Mouse (Mus musculus): ENCODE data around the gene Cgn. TPM values are rescaled to one million over a fixed set of nuclear protein-coding genes. Genes with fewer than 3 reads are reported as not detected.
"Not testable (repeated sequence)": the region's sequence is repeated elsewhere in the genome, so short reads cannot be mapped to it uniquely, and the experiment has no call there.

The Cgn gene
- polyA plus RNA-seq, 1 experiment from 2014 or later: 14.2 TPM

DNA sequence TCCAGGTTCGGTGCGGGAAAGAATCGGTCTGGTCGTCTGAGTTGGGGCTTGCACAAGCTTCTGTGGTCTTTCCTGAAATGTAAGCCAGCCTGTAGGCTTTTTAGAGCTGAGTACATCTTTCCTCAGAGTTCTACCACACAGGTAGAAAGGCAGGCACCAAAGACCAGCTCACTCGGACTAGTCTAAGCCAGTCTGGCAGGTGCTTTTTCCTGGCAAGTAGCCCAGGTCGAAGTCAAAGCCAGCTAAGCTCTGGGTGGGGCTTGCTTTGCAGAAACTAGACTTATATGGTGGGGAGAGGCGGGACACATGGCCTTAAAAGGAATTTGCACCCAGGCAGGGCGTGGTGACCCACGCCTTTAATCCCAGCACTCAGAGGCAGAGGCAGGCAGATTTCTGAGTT, 27.9 kb downstream of the Cgn start:
- H3K9me3 ChIP-seq (ENCODE audit: control insufficient read depth, low read length); H3K27ac ChIP-seq (ENCODE audit: low read depth, low read length); H3K27me3 ChIP-seq (ENCODE audit: control insufficient read depth, insufficient read depth, low read length); H3K4me1 ChIP-seq (ENCODE audit: control insufficient read depth, insufficient read depth, low read length); H3K36me3 ChIP-seq (ENCODE audit: control insufficient read depth, insufficient read depth, low read length); H3K9ac ChIP-seq (ENCODE audit: low read depth, low read length); H3K4me2 ChIP-seq (replicated peaks; ENCODE audit: low read depth, low read length); H3K4me3 ChIP-seq (ENCODE audit: low read length): not testable (repeated sequence)
- ATAC-seq (ENCODE audit: low FRiP score, low TSS enrichment): peak; percentile 50; the same call in 1 of the 2 replicates
- 51% methylated on average over 4 of the region's 9 CpGs for WGBS

DNA sequence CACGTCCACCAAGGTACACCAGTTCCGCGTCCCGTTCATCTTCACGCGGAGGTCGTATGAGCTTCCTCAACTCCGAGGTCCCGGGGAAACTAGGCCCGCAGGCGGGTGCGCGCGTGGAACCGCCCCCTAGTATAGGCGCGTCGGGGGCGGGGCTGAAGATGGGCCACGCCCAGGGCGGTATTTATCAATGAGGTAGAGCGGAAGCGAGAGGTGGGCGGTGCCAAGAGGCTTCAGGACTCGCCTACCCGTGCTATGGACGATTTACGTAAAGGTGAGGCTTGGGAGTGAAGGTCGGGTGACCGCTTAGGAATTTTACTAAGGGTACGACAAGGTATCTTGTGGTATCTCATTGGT, 28.3 kb downstream of the Cgn start:
- H3K27ac ChIP-seq (ENCODE audit: low read depth, low read length); H3K4me1 ChIP-seq (ENCODE audit: control insufficient read depth, insufficient read depth, low read length); H3K9me3 ChIP-seq (ENCODE audit: control insufficient read depth, low read length); H3K9ac ChIP-seq (ENCODE audit: low read depth, low read length); H3K36me3 ChIP-seq (ENCODE audit: control insufficient read depth, insufficient read depth, low read length); H3K27me3 ChIP-seq (ENCODE audit: control insufficient read depth, insufficient read depth, low read length); H3K4me2 ChIP-seq (replicated peaks; ENCODE audit: low read depth, low read length): not testable (repeated sequence)
- peak; percentile 93 for ATAC-seq (ENCODE audit: low FRiP score, low TSS enrichment)
- 0% methylated on average over 13 of the region's 31 CpGs for WGBS
- H3K4me3 ChIP-seq (ENCODE audit: low read length): peak overlapping the region; percentile 22; the same call in 1 of the 2 replicates

DNA sequence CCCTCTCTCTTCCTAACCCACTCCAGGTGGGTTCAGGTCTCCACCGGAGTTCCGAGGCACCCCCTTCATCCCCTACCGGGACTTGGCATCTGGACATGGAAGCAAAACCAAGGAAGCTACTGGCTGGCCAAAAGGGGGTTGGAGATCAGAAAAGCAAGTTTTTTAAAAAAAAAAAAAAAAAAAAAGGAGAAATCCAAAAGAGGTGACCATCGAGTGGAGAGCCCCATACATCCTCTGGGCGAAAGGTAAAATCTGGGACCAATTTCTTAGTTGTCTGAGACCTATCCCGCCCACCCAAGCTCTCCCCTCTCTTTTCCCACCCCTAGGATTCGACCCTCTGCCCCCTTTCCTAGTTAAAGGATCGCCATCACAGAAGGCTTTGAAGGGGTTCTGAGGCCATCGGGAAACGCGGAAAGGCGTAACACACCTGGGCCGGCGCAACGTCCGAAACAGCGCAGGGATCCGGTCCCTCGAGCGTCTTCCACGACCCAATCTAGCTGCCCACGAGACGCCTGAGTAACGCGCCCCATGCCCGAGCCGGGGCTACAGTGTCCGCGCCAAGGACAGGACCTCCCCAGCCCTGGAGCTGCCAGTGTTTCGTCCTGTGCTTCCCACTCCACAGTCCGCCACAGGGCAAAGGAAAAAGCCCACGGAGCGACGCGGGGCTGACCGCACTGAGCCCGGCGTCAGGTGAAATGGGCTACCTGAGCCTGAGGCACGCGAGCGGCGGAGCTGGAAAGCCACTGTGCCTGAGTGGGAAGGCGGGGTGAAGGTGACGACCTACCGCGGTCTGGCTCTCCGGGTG, 28.8 kb downstream of the Cgn start:
- not testable (repeated sequence) for H3K36me3 ChIP-seq (ENCODE audit: control insufficient read depth, insufficient read depth, low read length); H3K27ac ChIP-seq (ENCODE audit: low read depth, low read length); H3K4me1 ChIP-seq (ENCODE audit: control insufficient read depth, insufficient read depth, low read length); H3K9me3 ChIP-seq (ENCODE audit: control insufficient read depth, low read length); H3K27me3 ChIP-seq (ENCODE audit: control insufficient read depth, insufficient read depth, low read length)
- 4% methylated on average over 23 of the region's 47 CpGs for WGBS
- peak; percentile 56 for ATAC-seq (ENCODE audit: low FRiP score, low TSS enrichment)
- Histone ChIP-seq H3K4me3 (ENCODE audit: low read length) (peak overlapping the region; percentile 42), H3K9ac (ENCODE audit: low read depth, low read length) (peak overlapping the region; percentile 51; the same call in 1 of the 2 replicates), H3K4me2 (replicated peaks; ENCODE audit: low read depth, low read length) (peak overlapping the region; percentile 57)

DNA sequence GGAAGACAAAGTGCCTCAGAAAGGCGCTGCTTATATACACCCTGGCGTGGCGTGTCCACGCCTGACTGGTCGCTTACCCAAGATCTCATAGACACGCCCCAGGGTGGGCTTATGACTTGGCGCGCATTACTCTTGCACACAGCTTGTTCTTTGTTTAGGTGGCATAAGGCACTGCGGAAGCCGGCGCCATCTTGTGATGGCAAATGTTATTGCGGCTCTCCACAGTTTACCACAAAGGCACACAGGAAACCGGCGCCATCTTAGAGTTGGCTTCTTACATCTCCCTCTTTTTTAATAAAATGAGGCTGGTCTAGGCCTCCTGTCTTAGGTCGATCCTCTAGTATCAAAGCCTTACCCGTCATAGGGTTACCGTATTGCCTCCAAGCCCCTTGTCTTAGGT, 40.6 kb downstream of the Cgn start:
- H3K27me3 ChIP-seq (ENCODE audit: control insufficient read depth, insufficient read depth, low read length): no peaks in the 10 kb centered on the region
- H3K27ac ChIP-seq (ENCODE audit: low read depth, low read length): no peak overlapping the region
- H3K4me2 ChIP-seq (replicated peaks; ENCODE audit: low read depth, low read length): no peak overlapping the region
- no peak overlapping the region for H3K9ac ChIP-seq (ENCODE audit: low read depth, low read length)
- no peaks in the 10 kb centered on the region for H3K36me3 ChIP-seq (ENCODE audit: control insufficient read depth, insufficient read depth, low read length)
- WGBS: 95% methylated on average over 17 of the region's 17 CpGs
- no peaks in the 10 kb centered on the region for H3K4me1 ChIP-seq (ENCODE audit: control insufficient read depth, insufficient read depth, low read length)
- no peak overlapping the region for H3K4me3 ChIP-seq (ENCODE audit: low read length)
- ATAC-seq (ENCODE audit: low FRiP score, low TSS enrichment): no peak
- peaks cover 4% of the 10 kb centered on the region; the same call in 1 of the 2 replicates for H3K9me3 ChIP-seq (ENCODE audit: control insufficient read depth, low read length)

DNA sequence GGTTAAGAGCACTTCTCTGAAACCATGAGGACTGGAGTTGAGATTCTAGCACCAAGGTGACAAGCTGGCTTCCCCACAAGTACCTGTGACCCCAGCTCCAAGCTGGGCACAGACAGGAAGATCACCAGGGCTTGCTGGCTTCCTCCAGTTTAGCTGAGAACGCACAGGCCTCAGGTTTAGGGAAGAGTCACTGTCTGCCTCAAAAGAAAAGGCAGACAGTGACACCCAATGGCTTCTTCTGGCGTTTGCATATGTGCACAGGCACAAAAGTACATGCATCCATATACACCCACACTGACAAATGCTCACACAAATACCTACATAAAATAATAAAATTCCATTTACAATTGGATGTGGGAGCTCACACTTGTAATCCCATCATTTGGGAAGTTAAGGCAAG, 62.7 kb downstream of the Cgn start:
- H3K4me1 ChIP-seq (ENCODE audit: control insufficient read depth, insufficient read depth, low read length); H3K36me3 ChIP-seq (ENCODE audit: control insufficient read depth, insufficient read depth, low read length); H3K9ac ChIP-seq (ENCODE audit: low read depth, low read length); ATAC-seq (ENCODE audit: low FRiP score, low TSS enrichment); H3K4me3 ChIP-seq (ENCODE audit: low read length); H3K27ac ChIP-seq (ENCODE audit: low read depth, low read length); H3K27me3 ChIP-seq (ENCODE audit: control insufficient read depth, insufficient read depth, low read length); H3K9me3 ChIP-seq (ENCODE audit: control insufficient read depth, low read length); H3K4me2 ChIP-seq (replicated peaks; ENCODE audit: low read depth, low read length): not testable (repeated sequence)
- WGBS: 30% methylated on average over 2 of the region's 2 CpGs

DNA sequence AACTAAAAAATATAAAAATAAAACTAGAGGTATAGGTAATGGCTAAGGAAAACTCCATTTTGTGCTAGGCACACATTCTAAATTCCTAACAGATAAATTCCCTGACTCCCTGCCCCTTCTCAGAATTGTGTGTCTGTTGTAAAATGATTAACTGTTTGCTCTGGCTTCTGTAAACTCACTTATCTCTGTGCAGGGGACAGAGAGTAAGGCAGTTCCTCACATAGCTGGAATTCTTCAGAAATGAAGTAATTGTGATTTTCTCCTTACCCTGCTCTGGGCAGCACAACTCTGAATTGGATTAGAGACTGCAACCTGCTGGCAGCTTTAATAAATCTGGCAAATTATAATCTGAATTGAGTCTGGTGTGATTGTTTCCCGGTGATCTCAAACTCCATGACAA, 68.0 kb downstream of the Cgn start:
- not testable (repeated sequence) for H3K27me3 ChIP-seq (ENCODE audit: control insufficient read depth, insufficient read depth, low read length); H3K4me3 ChIP-seq (ENCODE audit: low read length); ATAC-seq (ENCODE audit: low FRiP score, low TSS enrichment); H3K27ac ChIP-seq (ENCODE audit: low read depth, low read length); H3K4me1 ChIP-seq (ENCODE audit: control insufficient read depth, insufficient read depth, low read length); H3K4me2 ChIP-seq (replicated peaks; ENCODE audit: low read depth, low read length); H3K9me3 ChIP-seq (ENCODE audit: control insufficient read depth, low read length); H3K36me3 ChIP-seq (ENCODE audit: control insufficient read depth, insufficient read depth, low read length); H3K9ac ChIP-seq (ENCODE audit: low read depth, low read length)
- 63% methylated on average over 1 of the region's 1 CpGs for WGBS

DNA sequence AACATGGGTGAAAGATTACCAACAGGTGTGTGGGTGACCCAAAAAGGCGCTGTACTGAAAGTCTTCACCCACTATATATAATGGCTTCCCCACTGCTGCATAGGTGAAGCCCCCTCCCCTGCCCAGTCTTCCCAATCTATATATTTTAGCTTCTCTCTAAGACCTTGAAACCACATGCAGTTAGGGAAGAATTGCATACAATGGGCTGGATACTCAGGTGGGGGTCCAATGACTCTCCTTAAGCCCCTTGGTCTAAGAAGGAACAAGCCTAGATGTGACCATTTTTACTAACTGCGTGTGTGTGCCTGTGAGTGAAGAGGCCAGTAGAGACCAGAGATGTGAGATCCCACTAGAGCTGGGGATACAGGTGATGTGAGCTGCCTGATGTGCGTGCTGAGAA, 72.9 kb downstream of the Cgn start:
- H3K36me3 ChIP-seq (ENCODE audit: control insufficient read depth, insufficient read depth, low read length); H3K4me2 ChIP-seq (replicated peaks; ENCODE audit: low read depth, low read length); H3K27ac ChIP-seq (ENCODE audit: low read depth, low read length); H3K4me3 ChIP-seq (ENCODE audit: low read length); ATAC-seq (ENCODE audit: low FRiP score, low TSS enrichment); H3K4me1 ChIP-seq (ENCODE audit: control insufficient read depth, insufficient read depth, low read length); H3K9me3 ChIP-seq (ENCODE audit: control insufficient read depth, low read length); H3K9ac ChIP-seq (ENCODE audit: low read depth, low read length); H3K27me3 ChIP-seq (ENCODE audit: control insufficient read depth, insufficient read depth, low read length): not testable (repeated sequence)
- WGBS: 80% methylated on average over 3 of the region's 3 CpGs

DNA sequence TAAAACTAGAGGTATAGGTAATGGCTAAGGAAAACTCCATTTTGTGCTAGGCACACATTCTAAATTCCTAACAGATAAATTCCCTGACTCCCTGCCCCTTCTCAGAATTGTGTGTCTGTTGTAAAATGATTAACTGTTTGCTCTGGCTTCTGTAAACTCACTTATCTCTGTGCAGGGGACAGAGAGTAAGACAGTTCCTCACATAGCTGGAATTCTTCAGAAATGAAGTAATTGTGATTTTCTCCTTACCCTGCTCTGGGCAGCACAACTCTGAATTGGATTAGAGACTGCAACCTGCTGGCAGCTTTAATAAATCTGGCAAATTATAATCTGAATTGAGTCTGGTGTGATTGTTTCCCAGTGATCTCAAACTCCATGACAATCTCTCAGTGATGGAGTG, 75.7 kb downstream of the Cgn start:
- not testable (repeated sequence) for H3K9ac ChIP-seq (ENCODE audit: low read depth, low read length); H3K36me3 ChIP-seq (ENCODE audit: control insufficient read depth, insufficient read depth, low read length); H3K9me3 ChIP-seq (ENCODE audit: control insufficient read depth, low read length); H3K27me3 ChIP-seq (ENCODE audit: control insufficient read depth, insufficient read depth, low read length); H3K4me3 ChIP-seq (ENCODE audit: low read length); H3K4me1 ChIP-seq (ENCODE audit: control insufficient read depth, insufficient read depth, low read length); H3K27ac ChIP-seq (ENCODE audit: low read depth, low read length); H3K4me2 ChIP-seq (replicated peaks; ENCODE audit: low read depth, low read length); ATAC-seq (ENCODE audit: low FRiP score, low TSS enrichment)

Measured in kidney, embryonic 14.5 days (tissue).